ENCODE assay signal across 10 mouse cellular contexts in genomic region chr7:126086321-126086741, GRCm38 (mm10). TPM values are rescaled to one million over a fixed set of nuclear protein-coding genes. Genes with fewer than 3 reads are reported as not detected.
DNase-seq lines count a peak whose midpoint lies in the region; ATAC-seq lines count a peak whose summit lies in the region.
"Had no signal": no experiment of that assay in that cellular context is flagged by ENCODE, and none has a peak within 500 bp of the region (broad histone marks: within the 10 kb centered on the region; RNA-seq: fewer than 3 reads in every experiment).

No protein-coding gene starts in this region.

- peak overlapping the region; percentile 39 for H3K4me2 ChIP-seq in heart, embryonic 14.5 days (ENCODE audit: low read length)
- no peak overlapping the region for H3K4me2 ChIP-seq in midbrain, embryonic 11.5 days
- 0 out of 2 replicates have a peak overlapping the region, but pooled peaks have one; percentile 13 for H3K4me2 ChIP-seq in stomach, embryonic 15.5 days

- H3K9me3 ChIP-seq in heart, embryonic 14.5 days (ENCODE audit: control insufficient read depth, low read length), result no peaks in the 10 kb centered on the region
- H3K9me3 ChIP-seq in midbrain, embryonic 11.5 days (ENCODE audit: control insufficient read depth, low read length), result no peaks in the 10 kb centered on the region
- peaks cover 3% of the 10 kb centered on the region; the same call in 1 of the 2 replicates for H3K9me3 ChIP-seq in midbrain, embryonic 10.5 days (replicated peaks)
- no peaks in the 10 kb centered on the region for H3K9me3 ChIP-seq in stomach, embryonic 15.5 days

- H3K36me3 ChIP-seq in heart, embryonic 14.5 days (ENCODE audit: control insufficient read depth, insufficient read depth, low read length), result no peaks in the 10 kb centered on the region
- no peaks in the 10 kb centered on the region for H3K36me3 ChIP-seq in midbrain, embryonic 11.5 days (ENCODE audit: control insufficient read depth, insufficient read depth, low read length)
- H3K36me3 ChIP-seq in midbrain, embryonic 10.5 days, result no peaks in the 10 kb centered on the region
- no peaks in the 10 kb centered on the region for H3K36me3 ChIP-seq in stomach, embryonic 15.5 days

- no peak for DNase-seq in heart, postnatal 36 days
- DNase-seq in midbrain, embryonic 11.5 days (ENCODE audit: low spot score, missing footprints), result no peak
- DNase-seq in midbrain, embryonic 10.5 days (ENCODE audit: low spot score), result no peak
- DNase-seq in forelimb bud, embryonic 11.5 days (ENCODE audit: low read depth, low spot score), result peak; percentile 23
- DNase-seq in left cerebral cortex, adult 18-20 months (ENCODE audit: low spot score in 2 of 2), result no peak
- DNase-seq in right cerebral cortex, postnatal 4 days, result no peak
- DNase-seq: spleen, adult 18-20 months had no signal

- intact Hi-C loops in heart, postnatal 36 days (cut with DNase I), result loop anchor here (1.0 kb wide), 1 partner anchor 339 kb away; no protein-coding TSS in a partner anchor

- peaks cover 31 to 41% of the 10 kb centered on the region in 2 experiments for H3K4me1 ChIP-seq in heart, embryonic 14.5 days (ENCODE audit: control insufficient read depth in 2 of 2, insufficient read depth in 2 of 2, low read length in 2 of 2)
- peaks cover 7% of the 10 kb centered on the region; the same call in 1 of the 2 replicates for H3K4me1 ChIP-seq in midbrain, embryonic 11.5 days (ENCODE audit: control insufficient read depth, insufficient read depth, low read length)
- peaks cover 43% of the 10 kb centered on the region for H3K4me1 ChIP-seq in midbrain, embryonic 10.5 days
- H3K4me1 ChIP-seq in stomach, embryonic 15.5 days, result peaks cover 18% of the 10 kb centered on the region; the same call in 1 of the 2 replicates

- peak overlapping the region; percentile 46; the same call in 1 of the 2 replicates for H3K9ac ChIP-seq in heart, embryonic 14.5 days (ENCODE audit: low read length)
- no peak overlapping the region for H3K9ac ChIP-seq in midbrain, embryonic 11.5 days (ENCODE audit: low read length)
- H3K9ac ChIP-seq in stomach, embryonic 15.5 days, result no peak overlapping the region

- no peak for ATAC-seq in heart, embryonic 14.5 days (ENCODE audit: insufficient number of reproducible peaks, insufficient read depth, low FRiP score, low read depth)
- ATAC-seq in midbrain, embryonic 11.5 days (ENCODE audit: low FRiP score), result peak; percentile 36
- ATAC-seq in stomach, embryonic 15.5 days (ENCODE audit: insufficient read depth, low FRiP score, low read depth), result peak; percentile 28; the same call in 1 of the 2 replicates
- ATAC-seq: inflammation-experienced regulatory T-cells, adult 6 months had no signal

- peak overlapping the region in 1 of 2 experiments; percentile 53; a peak in 2 of 4 replicates for H3K27ac ChIP-seq in heart, embryonic 14.5 days (replicated peaks in 1 of 2; ENCODE audit: control insufficient read depth in 1 of 2, insufficient read depth in 1 of 2, low read depth in 2 of 2, low read length in 2 of 2)
- H3K27ac ChIP-seq in midbrain, embryonic 11.5 days (ENCODE audit: low read depth, low read length), result no peak overlapping the region
- H3K27ac ChIP-seq in midbrain, embryonic 10.5 days (replicated peaks), result no peak overlapping the region
- no peak overlapping the region for H3K27ac ChIP-seq in stomach, embryonic 15.5 days

- WGBS in heart, embryonic 14.5 days, result 27% methylated on average over 6 of the region's 6 CpGs
- WGBS in midbrain, embryonic 11.5 days, result 27% methylated on average over 6 of the region's 6 CpGs
- 21% methylated on average over 6 of the region's 6 CpGs for WGBS in midbrain, embryonic 10.5 days
- 22% methylated on average over 6 of the region's 6 CpGs for WGBS in stomach, embryonic 15.5 days

- H3K4me3 ChIP-seq in heart, embryonic 14.5 days (ENCODE audit: control insufficient read depth in 1 of 2, insufficient read depth in 1 of 2, low read depth in 1 of 2, low read length in 2 of 2), result no peak overlapping the region
- H3K4me3 ChIP-seq in midbrain, embryonic 11.5 days (ENCODE audit: low read depth, low read length), result no peak overlapping the region
- H3K4me3 ChIP-seq in midbrain, embryonic 10.5 days, result no peak overlapping the region
- no peak overlapping the region for H3K4me3 ChIP-seq in stomach, embryonic 15.5 days (replicated peaks)

- H3K27me3 ChIP-seq in heart, embryonic 14.5 days (ENCODE audit: control insufficient read depth, insufficient read depth, low read length), result peaks cover 32% of the 10 kb centered on the region
- peaks cover 30% of the 10 kb centered on the region for H3K27me3 ChIP-seq in midbrain, embryonic 11.5 days (ENCODE audit: control insufficient read depth, insufficient read depth, low read length)
- peaks cover 54% of the 10 kb centered on the region for H3K27me3 ChIP-seq in midbrain, embryonic 10.5 days (ENCODE audit: low read depth, poor library complexity, severe bottlenecking)
- H3K27me3 ChIP-seq in stomach, embryonic 15.5 days (replicated peaks), result peaks cover 37% of the 10 kb centered on the region

RNA-seq across cellular contexts. Expression of gene Gsg1l, which starts 4.1 kb away (rescaled TPM):
- polyA plus RNA-seq in heart, embryonic 14.5 days (2014; fragmentation: Nextera tagmentation; extraction: Ambion mirVana), result 10.1 and 10.5 TPM in 2 replicates
- total RNA-seq in heart, postnatal 36 days (2021), result 10 to 100 TPM in 1 of 2 experiments, 1 to 10 TPM in 1; 7.1 to 10.6 TPM
- 1.7 and 2.1 TPM in 2 replicates for polyA plus RNA-seq in midbrain, embryonic 11.5 days (2014; fragmentation: Nextera tagmentation; extraction: Ambion mirVana)
- polyA plus RNA-seq in midbrain, embryonic 10.5 days (2016; fragmentation: Nextera tagmentation; extraction: Ambion mirVana), result 1.1 and 1.9 TPM in 2 replicates
- 0.69 and 0.95 TPM in 2 replicates for polyA plus RNA-seq in stomach, embryonic 15.5 days (2015; fragmentation: Nextera tagmentation; extraction: Ambion mirVana)
- total RNA-seq in left cerebral cortex, adult 18-20 months (2021), result 10 to 100 TPM; 65.7 to 75.3 TPM
- polyA plus RNA-seq: inflammation-experienced regulatory T-cells, adult 6 months had no signal
